Mouse (Mus musculus): ENCODE measurements around the gene Bnc2. TPM values are rescaled to one million over a fixed set of nuclear protein-coding genes. Genes with fewer than 3 reads are reported as not detected.

The Bnc2 gene
- polyA plus RNA-seq, 1 experiment: 6.4 TPM

DNA sequence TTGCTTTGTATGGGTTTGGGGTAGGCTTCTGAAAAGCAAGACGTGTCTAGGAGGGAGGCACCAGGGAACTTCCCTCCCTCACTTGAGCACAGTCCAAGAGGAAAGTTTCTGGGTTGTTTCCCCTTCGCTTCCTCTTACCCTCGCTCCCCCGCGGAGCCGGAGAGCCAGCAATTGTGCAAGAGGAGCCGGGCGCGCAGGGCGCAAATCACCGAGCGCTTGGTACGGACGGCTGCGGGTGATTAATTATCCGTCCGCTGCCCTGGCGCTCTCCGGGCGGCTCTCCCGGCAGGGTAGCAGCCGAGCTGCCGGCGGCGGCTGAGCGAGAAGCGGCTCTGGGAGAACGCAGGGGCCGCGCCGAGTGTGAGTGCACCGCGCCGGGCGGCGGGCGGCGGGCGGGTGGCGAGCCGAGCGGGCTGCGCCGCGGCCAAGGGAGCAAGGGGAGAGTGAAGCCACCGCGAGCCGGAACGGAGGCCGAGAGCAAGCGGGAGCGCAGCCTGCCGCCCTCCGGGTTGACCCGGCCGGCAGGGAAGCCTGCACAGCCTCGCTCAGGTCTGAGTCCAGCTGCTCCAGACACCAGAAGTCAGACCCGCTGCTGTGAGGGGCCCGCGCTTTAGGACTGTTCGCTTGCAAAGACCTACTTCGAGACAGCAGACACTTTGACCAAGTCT is 129.7 kb downstream of the Bnc2 start:
- H3K36me3 ChIP-seq (ENCODE audit: control insufficient read depth, insufficient read depth): no peaks in the 10 kb centered on the region
- TF ChIP-seq USF1 (IDR thresholded peaks at IDR 0.05; ENCODE audit: low read depth): no peak
- peak; percentile 25 for TF ChIP-seq POLR2A (IDR thresholded peaks at IDR 0.05; ENCODE audit: insufficient read length, low read depth)
- TF ChIP-seq MYOG (IDR thresholded peaks at IDR 0.05; ENCODE audit: control insufficient read depth in 1 of 3, insufficient read depth in 1 of 3, insufficient read length in 2 of 3, low read depth in 2 of 3): peak in 1 of 3 experiments; percentile 33
- TF ChIP-seq CEBPB (IDR thresholded peaks at IDR 0.05; ENCODE audit: insufficient read depth, poor library complexity, severe bottlenecking): peak; percentile 88
- TF ChIP-seq TCF3 (IDR thresholded peaks at IDR 0.05; ENCODE audit: insufficient read length, low read depth): no peak
- no peaks in the 10 kb centered on the region for H3K27me3 ChIP-seq (ENCODE audit: control insufficient read depth, insufficient read depth, insufficient read length)
- H3ac ChIP-seq (ENCODE audit: control insufficient read depth, insufficient read length): peak overlapping the region; percentile 81
- H3K79me2 ChIP-seq (ENCODE audit: control insufficient read depth, insufficient read depth): peaks cover 74% of the 10 kb centered on the region
- peak overlapping the region; percentile 98 for H3K4me2 ChIP-seq (ENCODE audit: low read depth)
- peak overlapping the region; percentile 41 for H3K4me3 ChIP-seq

DNA sequence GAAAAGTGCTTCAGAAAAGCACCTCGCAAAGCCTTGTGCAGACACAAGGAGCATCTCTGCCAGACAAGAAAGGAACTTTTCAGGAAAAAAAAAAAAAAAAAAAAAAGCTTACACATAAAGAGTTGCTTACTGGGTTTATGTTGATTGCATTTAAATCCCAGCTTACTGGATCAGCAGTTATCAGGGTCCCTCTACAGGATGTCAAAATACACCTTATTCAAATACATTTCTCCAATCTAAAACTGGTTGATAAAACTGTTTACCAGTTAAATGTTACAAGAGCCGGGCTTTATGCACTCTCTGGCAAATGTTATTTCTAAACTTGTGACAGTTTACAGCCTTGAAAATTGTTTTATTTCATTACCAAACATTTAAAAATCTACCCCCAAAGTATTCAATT is 130.4 kb downstream of the Bnc2 start:
- Histone ChIP-seq H3K36me3 (ENCODE audit: control insufficient read depth, insufficient read depth) (no peaks in the 10 kb centered on the region), H3K4me3 (peak overlapping the region; percentile 41), H3K79me2 (ENCODE audit: control insufficient read depth, insufficient read depth) (peaks cover 74% of the 10 kb centered on the region), H3K4me2 (ENCODE audit: low read depth) (peak overlapping the region; percentile 65), H3K27me3 (ENCODE audit: control insufficient read depth, insufficient read depth, insufficient read length) (no peaks in the 10 kb centered on the region), H3ac (ENCODE audit: control insufficient read depth, insufficient read length) (peak overlapping the region; percentile 81)
- TF ChIP-seq REST (IDR thresholded peaks at IDR 0.05; ENCODE audit: insufficient read depth, insufficient read length) (no peak), POLR2A (IDR thresholded peaks at IDR 0.05; ENCODE audit: insufficient read length, low read depth) (no peak), E2F4 (IDR thresholded peaks at IDR 0.05; ENCODE audit: insufficient read depth) (no peak), USF1 (IDR thresholded peaks at IDR 0.05; ENCODE audit: low read depth) (no peak), MYOD1 (IDR thresholded peaks at IDR 0.05; ENCODE audit: control insufficient read depth in 1 of 3, insufficient read length in 2 of 3, low read depth in 2 of 3) (no peak), MYOG (IDR thresholded peaks at IDR 0.05; ENCODE audit: control insufficient read depth in 1 of 3, insufficient read depth in 1 of 3, insufficient read length in 2 of 3, low read depth in 2 of 3) (no peak), CEBPB (IDR thresholded peaks at IDR 0.05; ENCODE audit: insufficient read depth, poor library complexity, severe bottlenecking) (no peak), TCF12 (IDR thresholded peaks at IDR 0.05; ENCODE audit: insufficient read depth, poor library complexity, severe bottlenecking) (no peak)

- Histone ChIP-seq H3ac (ENCODE audit: control insufficient read depth, insufficient read length) (no peak overlapping the region), H3K79me2 (ENCODE audit: control insufficient read depth, insufficient read depth) (peaks cover 49% of the 10 kb centered on the region), H3K27me3 (ENCODE audit: control insufficient read depth, insufficient read depth, insufficient read length) (no peaks in the 10 kb centered on the region), H3K4me2 (ENCODE audit: low read depth) (no peak overlapping the region), H3K36me3 (ENCODE audit: control insufficient read depth, insufficient read depth) (no peaks in the 10 kb centered on the region), H3K4me3 (no peak overlapping the region)
- TF ChIP-seq POLR2AphosphoS2 (IDR thresholded peaks at IDR 0.05; ENCODE audit: insufficient read length, low read depth): no peak
- no peak for TF ChIP-seq SRF (IDR thresholded peaks at IDR 0.05; ENCODE audit: control insufficient read depth, insufficient read length, low read depth)
- no peak for TF ChIP-seq MYOG (IDR thresholded peaks at IDR 0.05; ENCODE audit: control insufficient read depth in 1 of 3, insufficient read depth in 1 of 3, insufficient read length in 2 of 3, low read depth in 2 of 3)
- no peak for TF ChIP-seq MYOD1 (IDR thresholded peaks at IDR 0.05; ENCODE audit: control insufficient read depth in 1 of 3, insufficient read length in 2 of 3, low read depth in 2 of 3)
- no peak for TF ChIP-seq TCF12 (IDR thresholded peaks at IDR 0.05; ENCODE audit: insufficient read depth, poor library complexity, severe bottlenecking)
- no peak for TF ChIP-seq CEBPB (IDR thresholded peaks at IDR 0.05; ENCODE audit: insufficient read depth, poor library complexity, severe bottlenecking)
- TF ChIP-seq TCF3 (IDR thresholded peaks at IDR 0.05; ENCODE audit: insufficient read length, low read depth): no peak
- no peak for TF ChIP-seq REST (IDR thresholded peaks at IDR 0.05; ENCODE audit: insufficient read depth, insufficient read length)
Observed at GRCm38 (mm10) chr4:84540531-84540930, 134.5 kb downstream of the Bnc2 start.

- Histone ChIP-seq H3K36me3 (ENCODE audit: control insufficient read depth, insufficient read depth) (no peaks in the 10 kb centered on the region), H3ac (ENCODE audit: control insufficient read depth, insufficient read length) (no peak overlapping the region), H3K4me3 (no peak overlapping the region), H3K27me3 (ENCODE audit: control insufficient read depth, insufficient read depth, insufficient read length) (no peaks in the 10 kb centered on the region), H3K4me2 (ENCODE audit: low read depth) (no peak overlapping the region), H3K79me2 (ENCODE audit: control insufficient read depth, insufficient read depth) (peaks cover 39% of the 10 kb centered on the region)
- no peak for TF ChIP-seq MAX (IDR thresholded peaks at IDR 0.05; ENCODE audit: low read depth)
Observed at GRCm38 (mm10) chr4:84539396-84539795, 135.7 kb downstream of the Bnc2 start.

DNA sequence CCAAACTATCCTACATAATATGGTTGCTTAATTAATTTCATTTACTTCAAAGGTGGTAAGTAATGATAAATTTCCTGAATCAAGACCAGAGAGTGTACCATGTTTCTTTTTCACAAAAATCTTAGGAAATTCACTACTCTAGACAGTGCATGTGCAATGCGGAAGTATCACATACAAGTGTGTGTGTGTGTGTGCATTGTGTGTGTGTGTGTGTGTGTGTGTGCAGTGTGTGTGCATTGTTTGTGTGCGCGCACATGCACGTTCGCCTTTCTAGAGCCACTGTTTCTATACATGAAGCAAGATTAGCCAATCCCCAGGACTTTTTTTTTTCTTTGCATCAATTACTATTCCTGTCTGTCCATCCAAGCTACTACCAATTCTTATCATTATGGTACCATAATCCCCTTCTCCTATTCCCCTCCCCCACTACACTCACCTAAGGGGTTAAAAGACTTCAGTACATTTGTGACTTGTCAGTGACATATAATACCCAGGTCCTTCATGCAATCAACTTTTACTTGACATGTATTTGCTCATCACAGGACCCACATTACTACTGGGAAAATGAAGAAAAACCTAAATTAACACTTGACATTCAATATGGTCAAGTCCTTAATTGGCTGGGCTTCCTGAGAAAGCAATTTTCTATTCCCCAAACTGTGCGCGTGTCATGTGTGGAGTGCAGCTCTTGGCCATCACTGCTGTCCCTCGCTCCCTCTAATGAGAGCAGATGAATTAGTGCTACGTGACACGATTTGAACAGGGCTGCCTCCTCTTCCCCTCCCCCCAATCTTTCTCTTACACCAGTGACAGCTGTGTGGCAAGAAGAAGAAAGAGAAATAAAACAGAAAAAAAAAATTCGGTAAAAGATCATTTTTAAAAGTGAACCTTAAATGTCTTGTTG is 145.9 kb downstream of the Bnc2 start:
- no peaks in the 10 kb centered on the region for H3K27me3 ChIP-seq (ENCODE audit: control insufficient read depth, insufficient read depth, insufficient read length)
- no peak overlapping the region for H3K4me3 ChIP-seq
- TF ChIP-seq TCF3 (IDR thresholded peaks at IDR 0.05; ENCODE audit: insufficient read length, low read depth) (no peak), TCF12 (IDR thresholded peaks at IDR 0.05; ENCODE audit: insufficient read depth, poor library complexity, severe bottlenecking) (no peak), MYOD1 (IDR thresholded peaks at IDR 0.05; ENCODE audit: control insufficient read depth in 1 of 3, insufficient read length in 2 of 3, low read depth in 2 of 3) (no peak), E2F4 (IDR thresholded peaks at IDR 0.05; ENCODE audit: insufficient read depth) (no peak), POLR2AphosphoS2 (IDR thresholded peaks at IDR 0.05; ENCODE audit: insufficient read length, low read depth) (no peak), MYOG (IDR thresholded peaks at IDR 0.05; ENCODE audit: control insufficient read depth in 1 of 3, insufficient read depth in 1 of 3, insufficient read length in 2 of 3, low read depth in 2 of 3) (no peak)
- no peak overlapping the region for H3ac ChIP-seq (ENCODE audit: control insufficient read depth, insufficient read length)
- H3K4me2 ChIP-seq (ENCODE audit: low read depth): no peak overlapping the region
- H3K79me2 ChIP-seq (ENCODE audit: control insufficient read depth, insufficient read depth): peaks cover 8% of the 10 kb centered on the region
- H3K36me3 ChIP-seq (ENCODE audit: control insufficient read depth, insufficient read depth): no peaks in the 10 kb centered on the region
